Mouse (Mus musculus) spleen, adult 18-20 months (tissue): ENCODE measurements around the gene Slx1b.
A peak's percentile ranks its signal among the peaks of the same experiment; 100 is the strongest.
"Not testable (repeated sequence)": the region's sequence is repeated elsewhere in the genome, so short reads cannot be mapped to it uniquely, and the experiment has no call there.

ENCODE experiments used
- DNase-seq, 2 experiments: peaks; one replicate each; pipeline ENCODE4 v3.0.0; 2022; ENCODE audit warnings: mixed read lengths in 2 of 2

Slx1b gene

DNA sequence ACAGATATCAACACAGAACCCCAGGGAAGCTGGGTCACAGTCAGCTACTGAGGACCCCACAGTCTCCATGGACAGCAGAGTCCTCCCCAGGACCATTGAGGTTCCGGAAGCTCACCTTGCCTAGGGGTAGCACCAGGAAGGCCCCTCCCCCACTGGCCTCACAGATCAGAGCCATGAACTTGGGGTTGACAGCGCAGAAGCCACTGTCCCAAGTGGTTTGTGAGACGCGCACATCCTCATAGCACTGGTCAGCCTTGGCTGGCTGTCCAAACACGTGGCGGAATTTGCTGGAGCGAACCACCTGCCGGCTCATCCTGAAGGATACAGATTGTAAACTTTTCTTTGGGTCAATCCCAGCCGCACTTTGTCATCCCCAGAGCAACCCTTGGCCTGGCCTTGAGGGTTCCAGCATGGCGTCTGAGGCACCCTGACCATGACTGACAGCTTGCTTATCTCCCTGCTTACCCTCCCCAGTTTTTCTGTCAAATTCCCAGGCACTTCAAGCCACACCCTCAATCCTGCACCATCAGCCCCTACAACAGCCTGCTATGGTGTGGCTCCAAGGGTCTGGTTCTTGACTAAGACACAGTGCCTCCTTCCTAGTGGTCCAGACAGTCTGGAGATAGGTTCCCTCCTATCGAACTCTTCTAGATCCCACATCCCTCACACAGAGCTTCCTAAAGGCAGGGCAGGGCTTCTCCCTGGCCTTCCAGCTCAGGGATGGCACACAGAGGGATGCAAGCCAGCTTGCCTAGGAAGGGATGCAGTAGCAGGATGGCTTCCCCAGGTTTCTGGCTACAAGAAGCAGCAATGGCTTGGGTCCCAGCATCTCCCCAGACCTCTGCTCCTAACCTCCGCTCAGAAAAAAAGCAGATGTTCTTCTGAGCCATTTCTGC, 7.5 kb upstream of the Slx1b start:
- DNase-seq: peak; percentile 67 to 72

DNA sequence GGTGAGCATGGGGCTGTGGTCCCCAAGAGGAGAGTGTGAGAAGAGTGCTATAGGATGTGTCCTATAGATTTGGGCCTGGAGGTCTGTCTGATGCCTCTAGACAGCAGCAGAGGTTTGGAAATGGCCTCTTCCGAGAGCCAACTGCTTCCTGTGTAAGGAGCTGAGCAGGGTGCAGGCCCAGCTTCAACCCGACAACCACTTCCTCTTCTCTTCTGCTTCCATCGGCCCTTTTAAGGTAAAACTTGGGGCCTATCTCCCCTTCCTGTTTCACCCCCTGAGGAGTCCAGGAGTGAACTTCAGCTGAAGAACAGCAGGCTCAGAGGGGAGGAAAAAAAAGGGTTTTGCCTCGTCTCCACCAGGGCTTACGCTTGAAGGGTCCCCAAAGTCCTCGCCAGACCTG, 6.8 kb upstream of the Slx1b start:
- peak; percentile 50 to 65 for DNase-seq

DNA sequence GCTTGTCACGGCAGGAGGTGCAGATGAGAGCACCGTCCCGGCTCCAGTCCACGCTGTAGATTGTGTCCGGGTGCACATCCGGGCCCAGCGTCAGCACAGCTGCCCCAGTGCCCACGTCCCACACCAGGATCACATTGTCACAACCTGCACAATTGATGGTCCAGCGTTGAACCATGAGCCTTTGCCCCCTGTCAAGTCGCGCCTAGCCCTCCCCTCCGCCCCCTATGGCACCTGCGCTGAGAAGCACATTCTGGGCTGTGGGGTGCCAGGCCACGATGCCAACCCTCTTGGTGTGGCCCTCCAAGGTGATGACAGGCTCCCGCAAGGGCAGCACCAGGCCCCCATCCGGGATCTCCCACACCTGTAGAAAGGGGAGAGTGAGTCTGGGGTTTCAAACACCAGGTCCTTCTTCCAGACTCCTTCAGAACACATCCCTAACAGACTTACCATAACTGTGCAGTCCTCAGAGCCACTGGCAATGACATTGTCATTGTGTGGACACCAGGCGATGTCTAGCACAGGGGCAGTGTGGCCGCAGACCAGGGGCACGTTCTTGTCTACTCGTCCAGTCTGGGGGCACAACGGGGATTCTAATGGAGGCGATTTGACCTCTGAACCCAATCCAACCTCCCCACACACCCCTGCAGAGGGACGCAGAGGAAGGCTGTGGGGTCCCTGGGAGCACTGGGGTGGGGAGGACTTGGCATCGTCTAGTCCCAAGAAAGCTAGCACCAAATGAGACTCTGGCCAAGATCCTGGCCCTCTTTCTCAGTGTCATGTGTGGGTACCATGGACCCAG, 6.2 kb upstream of the Slx1b start:
- DNase-seq: peak in 1 of 2 experiments; percentile 28

DNA sequence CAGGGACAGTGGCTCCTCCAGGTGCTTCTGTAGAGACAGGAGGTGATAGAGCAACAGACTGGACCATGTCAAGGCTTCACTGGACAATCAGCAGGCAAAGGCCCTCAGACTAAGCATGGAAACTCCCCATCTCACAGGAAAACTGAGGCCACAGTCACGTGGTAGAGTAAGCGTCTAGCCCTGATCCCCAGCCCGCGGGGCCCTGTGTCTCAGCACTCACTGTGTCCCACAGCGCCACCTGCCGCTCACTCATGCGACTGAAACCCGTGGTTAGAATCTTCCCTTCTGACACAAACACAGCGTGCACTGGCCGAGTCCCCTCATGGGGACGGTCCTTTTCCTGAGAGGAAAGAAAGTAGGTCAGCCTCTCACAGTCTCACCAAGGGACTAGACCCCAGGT, 5.5 kb upstream of the Slx1b start:
- peak; percentile 83 to 95 for DNase-seq

DNA sequence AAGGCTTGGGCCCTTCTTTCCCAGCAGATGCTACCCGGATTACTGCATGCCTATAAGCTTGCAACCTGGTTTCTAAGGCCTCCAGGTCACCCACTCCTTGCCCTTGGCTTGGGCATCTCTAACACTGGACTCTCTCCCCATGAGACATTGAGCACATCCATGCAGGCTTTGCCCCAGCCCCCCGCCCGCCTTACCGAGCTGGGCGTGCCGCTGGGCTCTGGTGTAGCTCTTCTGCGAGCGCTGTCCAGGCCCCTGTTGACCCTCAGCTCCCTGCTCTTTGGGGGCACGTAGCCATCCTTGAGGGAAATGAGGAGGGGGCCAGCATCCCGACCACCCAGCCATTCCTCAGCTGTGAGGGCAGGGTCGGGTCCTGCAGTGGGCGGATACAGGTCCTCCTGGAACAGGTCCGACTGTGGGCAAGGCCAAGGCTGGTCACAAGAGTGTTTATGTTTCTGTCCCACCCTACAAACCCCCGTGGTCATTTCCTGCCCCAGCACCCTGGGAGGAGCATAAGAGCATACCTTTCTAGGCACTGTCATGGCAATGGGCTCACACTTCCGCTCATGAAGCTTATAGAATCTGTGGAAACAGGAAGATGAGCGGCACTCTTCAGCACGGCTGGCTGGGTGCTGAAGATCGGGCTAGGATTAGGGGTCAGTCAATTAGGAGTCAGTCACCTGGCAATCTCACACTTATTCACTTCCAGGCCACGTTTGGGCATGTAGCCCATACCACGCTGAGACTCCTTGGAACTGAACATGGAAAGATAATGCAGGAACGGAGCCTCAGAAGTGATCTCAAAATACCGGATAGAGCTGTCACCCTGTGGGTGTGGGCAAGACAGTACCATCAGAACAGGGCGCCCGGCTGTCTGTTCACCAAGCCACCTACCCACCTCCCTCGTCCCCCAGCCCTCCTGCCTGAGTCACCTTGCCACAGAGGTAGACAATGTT, 4.8 kb upstream of the Slx1b start:
- peak in 1 of 2 experiments; percentile 17 for DNase-seq

GRCm38 (mm10) chr7:126697838-126698237, 2.3 kb upstream of the Slx1b start:
- no peak for DNase-seq

- DNase-seq: no peak
Observed at GRCm38 (mm10) chr7:126696886-126697285, 1.3 kb upstream of the Slx1b start.

GRCm38 (mm10) chr7:126696303-126696702, 719 bp upstream of the Slx1b start:
- DNase-seq: no peak

- peak; percentile 74 for DNase-seq
Observed at GRCm38 (mm10) chr7:126695210-126695611, 373 bp downstream of the Slx1b start, which contains the start of gene Bola2. TSS of gene Bola2 (plus strand) at chr7:126695401.

DNA sequence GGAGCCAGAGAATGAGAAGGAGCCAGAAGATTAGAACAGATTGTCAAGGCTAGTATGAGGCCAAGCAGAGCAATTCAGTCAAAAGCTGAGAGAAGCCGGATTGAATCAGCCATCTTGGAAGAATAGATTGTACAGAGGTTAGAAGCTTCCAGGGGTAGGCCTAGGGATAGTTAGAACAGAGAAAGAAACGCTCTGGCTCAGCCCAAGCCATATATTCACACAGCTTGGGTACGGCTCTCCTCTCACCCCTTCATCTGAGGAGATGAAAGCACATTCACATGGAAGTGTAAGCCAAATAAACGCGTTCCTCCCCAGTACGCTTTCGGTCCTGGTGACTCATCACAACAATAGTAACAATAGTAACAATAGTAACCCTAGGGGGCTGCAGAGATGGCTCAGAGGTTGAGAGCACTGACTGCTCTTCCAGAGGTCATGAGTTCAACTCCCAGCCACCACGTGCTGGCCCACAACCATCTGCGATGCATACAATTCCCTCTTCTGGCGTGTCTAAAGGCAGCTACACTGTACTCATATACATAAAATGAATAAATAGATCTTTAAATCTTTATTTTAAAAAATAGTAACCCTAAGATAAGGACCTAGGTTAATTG, 1.0 kb downstream of the Slx1b start:
- no peak for DNase-seq

DNA sequence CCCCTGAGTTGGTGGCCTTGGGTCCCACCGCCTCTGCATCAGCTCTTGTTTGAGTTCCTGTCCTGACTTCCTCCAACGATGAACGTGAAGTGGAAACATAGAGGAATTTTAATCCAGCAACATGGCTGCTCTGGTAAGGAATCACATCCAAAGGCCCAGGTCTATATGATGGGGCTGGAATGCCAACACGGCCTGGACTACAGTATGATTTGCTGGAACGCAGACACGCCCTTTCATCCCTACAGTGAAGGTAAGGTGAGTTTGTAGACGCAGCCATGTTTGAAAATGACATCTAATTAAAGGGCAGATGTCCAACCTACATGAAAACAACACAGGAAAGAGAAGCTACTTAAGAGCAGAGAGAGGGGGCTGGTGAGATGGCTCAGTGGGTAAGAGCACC, 1.8 kb downstream of the Slx1b start:
- DNase-seq: no peak

GRCm38 (mm10) chr7:126693256-126693655, 2.3 kb downstream of the Slx1b start:
- peak; percentile 69 to 86 for DNase-seq

DNA sequence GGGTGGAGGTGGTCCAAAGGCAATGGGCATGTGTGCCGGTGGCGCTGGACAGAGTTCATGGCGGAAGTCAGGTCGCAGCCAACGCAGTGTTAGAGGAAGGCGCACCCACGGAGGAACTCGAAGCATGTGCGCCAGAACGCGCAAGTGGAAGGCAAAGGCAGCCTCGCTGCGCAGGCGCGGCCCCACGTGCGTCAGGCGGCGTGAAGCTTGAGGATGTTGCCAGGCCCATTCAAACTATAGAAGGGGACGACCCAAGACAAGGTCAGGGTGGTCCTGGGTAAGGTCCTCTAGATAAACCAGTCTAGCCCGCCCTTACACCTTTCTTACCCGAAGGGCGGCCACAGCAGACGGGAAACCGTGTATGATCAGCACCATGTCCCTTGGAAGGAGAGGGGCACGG, 3.2 kb downstream of the Slx1b start:
- no peak for DNase-seq

- DNase-seq: no peak
Observed at GRCm38 (mm10) chr7:126691676-126692075, 3.9 kb downstream of the Slx1b start.

GRCm38 (mm10) chr7:126690737-126691136, 4.8 kb downstream of the Slx1b start:
- DNase-seq: no peak

DNA sequence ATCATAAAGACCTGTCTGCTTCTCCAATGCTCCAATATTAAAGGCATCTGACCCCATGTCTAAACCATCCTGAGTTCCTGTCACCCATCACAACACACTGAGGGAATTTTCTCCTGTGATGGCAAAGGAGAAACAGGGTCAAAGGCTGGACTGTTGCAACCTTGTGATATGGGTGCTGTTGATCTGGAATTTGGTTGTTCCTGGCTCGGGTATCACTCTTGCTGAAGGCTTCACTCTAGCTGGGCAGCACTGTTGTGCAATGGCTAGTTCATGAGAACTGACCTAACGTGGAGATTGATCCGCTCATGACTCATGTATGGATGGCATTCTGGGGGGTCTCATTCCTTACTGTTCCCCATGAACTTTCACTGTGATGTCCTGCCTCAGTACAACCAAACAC, 6.6 kb downstream of the Slx1b start:
- DNase-seq: no peak

DNA sequence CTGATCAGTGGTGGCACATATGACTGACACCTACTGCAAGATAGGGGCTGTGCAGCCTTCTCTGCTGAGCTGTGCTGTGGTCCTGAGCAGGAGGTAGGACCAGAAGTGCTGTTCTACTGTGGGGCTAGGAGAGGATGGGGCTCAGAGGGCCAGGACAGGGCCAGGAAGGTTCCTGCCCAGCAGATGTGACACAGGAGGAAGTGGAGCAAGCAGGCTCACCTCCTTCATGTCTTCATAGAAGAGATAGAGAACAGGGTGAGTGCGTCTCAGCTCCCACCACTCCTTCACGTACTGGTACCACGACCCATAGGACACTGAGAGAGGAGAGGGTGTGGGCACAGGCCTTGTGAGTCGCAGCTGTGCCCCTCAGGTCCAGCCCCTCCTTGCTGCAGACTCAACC, 7.4 kb downstream of the Slx1b start:
- not testable (repeated sequence) for DNase-seq

DNA sequence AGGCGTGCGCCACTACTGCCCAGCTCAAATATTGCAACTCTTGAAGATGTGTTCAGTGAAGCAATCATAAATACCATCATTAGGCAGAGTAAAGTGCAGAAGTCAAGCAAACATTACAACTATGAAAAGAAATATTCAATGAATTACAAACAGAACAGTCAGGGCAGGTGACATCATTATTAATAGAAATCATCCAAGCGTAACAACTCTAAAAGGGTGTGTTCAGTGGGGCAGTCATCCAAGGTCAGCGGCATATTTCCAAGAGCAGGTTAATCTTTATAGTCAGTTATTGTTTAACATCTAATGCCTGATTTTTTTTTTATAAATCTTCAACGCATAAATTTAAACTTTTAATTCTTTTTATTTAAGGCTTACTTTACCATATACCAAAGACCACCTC, 14.4 kb downstream of the Slx1b start:
- DNase-seq: no peak

- no peak for DNase-seq
Observed at GRCm38 (mm10) chr7:126679683-126680082, 15.9 kb downstream of the Slx1b start.

DNA sequence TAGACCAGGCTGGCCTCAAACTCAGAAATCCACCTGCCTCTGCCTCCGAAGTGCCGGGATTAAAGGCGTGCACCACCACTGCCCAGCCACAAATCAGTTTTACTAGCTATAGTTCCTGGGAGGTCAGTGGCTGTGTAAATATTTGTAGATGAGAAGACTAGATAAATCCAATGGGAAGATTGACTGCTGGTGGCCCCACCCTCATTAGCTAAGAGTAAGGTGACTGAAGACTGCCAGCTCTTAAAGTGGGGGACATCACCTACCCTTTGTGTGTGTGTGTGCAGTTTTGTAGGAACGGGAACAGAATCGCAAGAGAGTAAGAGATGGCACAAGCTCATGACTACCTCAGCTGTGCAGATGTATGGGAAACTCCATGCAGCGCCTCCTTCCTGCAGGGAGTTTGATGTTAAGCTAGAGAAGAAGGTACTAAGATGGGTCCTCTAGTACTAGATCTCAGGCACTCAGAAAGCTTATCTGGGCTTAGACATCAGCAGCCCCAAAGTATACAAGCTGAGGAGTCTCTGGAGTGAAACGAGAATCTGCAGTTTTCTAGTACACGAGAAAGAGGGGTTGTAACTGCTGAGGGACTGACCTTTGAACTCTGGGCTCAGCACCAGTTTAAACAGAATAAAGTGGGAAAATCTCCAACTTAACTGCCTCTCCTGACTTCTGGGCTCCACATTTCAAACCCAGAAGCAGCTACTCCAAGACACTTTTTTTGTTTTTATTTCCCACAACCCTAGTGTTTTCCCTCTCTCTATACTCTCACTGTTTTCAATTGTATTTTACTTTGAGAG, 16.8 kb downstream of the Slx1b start:
- no peak for DNase-seq

- DNase-seq: no peak
Observed at GRCm38 (mm10) chr7:126676631-126677220, 18.9 kb downstream of the Slx1b start.
